Mouse (Mus musculus) liver (tissue): ENCODE data around the gene Ufsp1.
"Not testable (repeated sequence)": the region's sequence is repeated elsewhere in the genome, so short reads cannot be mapped to it uniquely, and the experiment has no call there.

Experiments used
- DNase-seq: peaks from one replicate; pipeline ENCODE4 v3.0.0-alpha.2; 2020; ENCODE audit warnings: mixed read lengths

The Ufsp1 gene

DNA sequence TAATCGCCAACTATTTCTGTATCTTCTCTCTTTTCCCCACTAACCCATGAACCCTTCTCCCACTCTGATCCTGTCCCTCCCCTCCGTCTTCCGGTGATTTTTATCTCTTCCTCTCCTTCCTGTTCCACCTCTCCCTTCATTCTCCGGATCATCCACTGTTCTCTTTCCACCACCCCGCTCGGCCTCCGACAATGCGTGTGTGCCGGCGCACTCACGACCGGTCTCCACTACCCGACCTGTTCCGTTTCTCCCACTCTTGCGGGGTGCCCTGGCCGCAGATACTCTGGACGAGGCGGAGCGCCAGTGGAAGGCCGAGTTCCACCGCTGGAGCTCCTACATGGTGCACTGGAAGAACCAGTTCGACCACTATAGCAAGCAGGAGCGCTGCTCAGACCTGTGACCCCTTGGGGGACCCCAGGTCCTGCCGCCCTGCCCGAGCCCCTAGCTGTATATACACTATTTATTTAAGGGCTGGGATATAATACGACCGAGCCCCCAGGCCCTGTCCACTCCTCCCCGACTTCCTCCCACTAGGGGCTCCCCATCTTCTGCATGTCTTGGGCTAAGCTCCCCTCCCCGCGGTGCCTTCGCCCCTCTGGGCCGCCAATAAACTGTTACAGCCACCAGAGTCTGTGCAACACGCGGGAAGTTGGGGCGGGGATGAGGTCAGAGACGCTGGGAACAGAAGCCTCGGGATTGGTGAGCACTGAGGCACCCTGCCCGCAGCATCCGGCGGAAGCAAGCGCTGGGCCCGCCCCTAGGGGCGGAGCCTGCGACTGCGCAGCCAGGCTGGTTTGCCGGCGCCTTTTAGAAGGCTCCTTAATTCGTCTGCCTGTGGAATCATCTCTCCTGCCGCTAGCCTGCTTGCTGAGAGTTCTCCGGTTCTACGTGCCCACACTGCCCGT lies at the start of gene Ufsp1:
Gene Ufsp1, plus strand, starts transcription at position 791 of the 905 bp plus-strand sequence.
- DNase-seq = peak; percentile 96

- no peak for DNase-seq
These were observed 30.3 kb upstream of the Ufsp1 start for GRCm38 (mm10) chr5:137263897-137264720.

DNA sequence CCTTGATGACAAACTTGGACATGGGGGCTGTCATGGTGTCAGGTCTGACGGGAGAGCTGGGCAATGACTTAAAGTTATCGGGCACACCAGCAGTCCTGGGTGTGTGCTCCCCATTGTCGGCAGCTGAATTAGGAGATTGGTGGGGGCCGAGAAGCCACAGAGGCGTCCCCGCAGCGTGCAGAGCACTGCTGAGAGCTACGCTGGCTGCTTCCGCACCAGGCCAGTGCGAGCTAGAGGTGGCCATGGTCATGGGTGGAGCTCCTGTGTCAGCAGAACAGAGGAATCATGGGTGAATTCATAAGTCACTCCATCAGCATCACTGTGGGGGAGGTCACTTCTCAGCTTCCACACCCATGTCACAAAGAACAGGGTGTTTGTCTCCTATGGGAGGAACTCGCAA lies 29.6 kb upstream of the Ufsp1 start:
- DNase-seq = no peak

DNA sequence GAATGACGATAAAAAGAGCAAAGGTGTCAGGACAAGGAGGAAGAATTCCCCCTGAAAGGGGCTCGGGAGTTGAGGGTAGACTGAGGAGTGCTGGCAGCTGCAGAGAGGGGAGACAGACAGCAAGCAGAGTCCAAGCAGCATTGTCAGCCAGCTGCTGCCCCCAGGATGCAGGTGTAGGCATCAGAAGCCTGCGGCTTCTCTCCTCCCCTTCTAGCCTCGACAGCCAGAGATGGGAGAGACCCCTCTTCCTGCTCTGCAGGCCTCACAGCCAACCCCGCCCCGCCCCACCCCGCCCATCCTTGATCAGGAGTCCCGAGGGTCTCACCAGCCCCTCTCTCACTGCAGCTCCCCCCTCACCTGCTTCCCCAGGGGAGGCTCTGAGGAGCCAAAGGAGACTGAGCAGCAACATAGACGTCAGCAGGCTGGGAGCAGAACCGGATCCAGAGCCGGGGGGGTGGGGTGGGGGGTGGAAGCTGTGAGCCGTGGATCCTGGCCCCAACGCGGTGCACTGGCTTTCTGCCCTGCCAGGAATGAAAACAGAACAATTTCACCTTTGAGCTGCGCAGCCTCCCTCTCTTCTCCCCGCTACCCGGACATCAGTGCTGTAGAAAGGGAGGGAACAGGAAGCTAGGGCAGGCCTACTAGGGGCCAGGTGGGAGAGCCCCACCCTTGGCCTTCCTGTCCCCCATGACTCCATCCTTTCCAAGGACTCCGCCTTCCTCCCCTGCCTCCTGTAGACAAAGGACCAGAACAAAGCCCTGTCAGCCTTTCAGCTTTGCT lies 26.1 kb upstream of the Ufsp1 start:
- no peak for DNase-seq

- peak; percentile 34 for DNase-seq
These were observed 16.8 kb upstream of the Ufsp1 start for GRCm38 (mm10) chr5:137277360-137278342.

DNA sequence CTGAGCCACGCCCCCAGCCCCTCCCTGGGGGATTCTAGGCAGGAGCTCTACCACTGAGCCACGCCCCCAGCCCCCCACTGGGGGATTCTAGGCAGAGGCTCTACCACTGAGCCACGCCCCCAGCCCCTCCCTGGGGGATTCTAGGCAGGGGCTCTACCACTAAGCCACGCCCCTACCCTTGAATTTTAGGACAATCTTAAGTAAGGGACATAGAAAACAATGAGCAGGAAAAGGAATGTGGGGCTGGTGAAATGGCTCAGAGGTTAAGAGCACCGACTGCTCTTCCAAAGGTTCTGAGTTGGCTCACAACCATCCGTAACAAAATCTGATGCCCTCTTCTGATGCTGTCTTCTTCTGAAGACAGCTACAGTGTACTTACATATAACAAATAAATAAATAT lies 10.0 kb upstream of the Ufsp1 start:
- not testable (repeated sequence) for DNase-seq

DNA sequence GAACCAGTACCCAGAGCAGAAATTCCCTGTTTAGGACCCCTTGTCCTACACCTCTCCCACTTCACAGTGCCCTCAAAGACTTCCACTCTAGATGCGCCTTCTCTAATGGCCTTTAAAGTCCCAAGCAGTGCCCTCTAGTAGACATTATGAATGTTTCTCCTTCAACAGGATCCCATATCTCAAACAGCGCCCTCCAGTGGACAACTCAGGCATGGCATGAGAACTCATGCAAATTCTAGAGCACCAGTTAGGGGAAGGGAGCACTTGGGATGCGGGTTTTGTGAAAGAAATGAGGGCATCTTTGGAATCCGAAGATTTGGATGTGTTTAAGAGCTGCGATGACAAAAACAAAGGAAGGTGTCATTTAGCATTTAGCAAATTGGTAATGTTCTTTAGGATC lies 9.4 kb upstream of the Ufsp1 start:
- peak; percentile 72 for DNase-seq

DNA sequence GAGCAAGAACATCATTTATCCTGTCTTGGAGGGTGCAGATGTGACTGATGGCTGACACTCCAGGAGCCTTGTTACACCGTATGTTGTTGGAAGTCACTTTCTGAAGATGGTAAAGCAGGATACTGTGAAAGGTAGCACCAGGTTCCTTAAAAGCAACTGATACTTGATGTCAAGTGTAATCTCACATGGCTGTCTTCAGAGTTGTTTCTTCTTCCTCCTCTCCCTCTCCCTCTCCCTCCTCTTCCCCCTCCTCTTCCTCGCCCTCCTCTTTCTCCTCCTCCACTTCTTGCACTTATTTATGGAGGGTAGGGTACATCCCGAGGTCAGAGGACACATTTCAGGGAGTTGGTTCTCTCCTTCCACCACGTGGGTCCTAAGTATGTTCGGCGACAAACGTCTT lies 8.4 kb upstream of the Ufsp1 start:
- DNase-seq = no peak

- DNase-seq = peak; percentile 92
These were observed 7.8 kb upstream of the Ufsp1 start for GRCm38 (mm10) chr5:137286655-137287031.

- peak; percentile 45 for DNase-seq
These were observed 7.1 kb upstream of the Ufsp1 start, which contains the start of gene Ache for GRCm38 (mm10) chr5:137287032-137287952. Gene Ache, plus strand, starts transcription at chr5:137287519.

GRCm38 (mm10) chr5:137287953-137288743 lies 6.3 kb upstream of the Ufsp1 start:
- DNase-seq = peak; percentile 74

DNA sequence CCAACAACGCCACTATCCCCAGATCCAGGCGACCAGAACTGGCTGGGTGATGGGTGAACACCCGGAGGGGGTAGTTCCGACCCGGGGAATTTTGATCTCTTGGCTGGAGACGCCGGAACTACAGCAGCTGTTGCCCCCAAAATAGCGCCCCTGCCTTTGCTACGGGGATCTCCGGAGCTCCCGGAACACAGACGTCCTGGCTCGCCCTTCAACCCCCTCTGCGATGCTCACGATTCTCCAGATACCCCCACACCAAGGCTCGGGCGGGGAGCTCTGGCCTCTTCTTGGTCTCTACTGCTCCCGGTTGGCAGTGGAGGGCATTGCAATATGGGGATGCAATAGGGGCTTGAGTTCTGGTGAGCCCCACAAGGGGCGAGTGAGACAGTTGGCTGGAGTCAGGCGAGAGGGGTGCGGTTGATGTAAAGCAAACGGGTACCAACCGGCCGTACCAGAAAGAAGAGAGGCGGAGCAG lies 5.4 kb upstream of the Ufsp1 start:
- peak; percentile 80 for DNase-seq

GRCm38 (mm10) chr5:137289591-137290365 lies 4.7 kb upstream of the Ufsp1 start:
- DNase-seq = peak; percentile 89

- peak; percentile 97 for DNase-seq
These were observed 3.8 kb upstream of the Ufsp1 start for GRCm38 (mm10) chr5:137290677-137291076.

GRCm38 (mm10) chr5:137291381-137291926 lies 3.0 kb upstream of the Ufsp1 start:
- no peak for DNase-seq

GRCm38 (mm10) chr5:137293282-137293681 lies 1.1 kb upstream of the Ufsp1 start:
- DNase-seq = peak; percentile 94

DNA sequence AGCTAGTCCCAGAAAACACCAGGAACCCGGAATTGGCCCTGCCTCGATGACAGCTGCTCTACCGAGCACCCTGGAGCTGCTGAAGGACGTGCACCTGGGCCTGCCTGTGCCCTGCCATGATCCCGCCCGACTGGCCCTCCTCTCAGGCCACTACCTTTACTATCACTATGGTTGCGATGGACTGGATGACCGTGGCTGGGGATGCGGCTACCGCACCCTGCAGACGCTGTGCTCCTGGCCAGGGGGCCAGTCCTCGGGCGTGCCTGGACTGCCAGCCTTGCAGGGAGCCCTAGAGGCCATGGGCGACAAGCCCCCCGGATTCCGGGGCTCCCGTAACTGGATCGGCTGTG lies 290 bp downstream of the Ufsp1 start:
- DNase-seq = no peak

- DNase-seq = no peak
These were observed 867 bp downstream of the Ufsp1 start for GRCm38 (mm10) chr5:137295296-137295695.
